Mouse (Mus musculus) forebrain, postnatal 0 days (tissue): Measurements from ENCODE around the gene Cel. TPM values are rescaled to one million over a fixed set of nuclear protein-coding genes. Genes with fewer than 3 reads are reported as not detected.

Source experiments
- ATAC-seq: fragments of 200-750 bp; cut with Nextera tagmentation; 2 replicates; pipeline ENCODE4 v1.8.0; 2017; ENCODE audit warnings: mild to moderate bottlenecking, moderate library complexity
- DNase-seq: peaks from one replicate; pipeline ENCODE4 v3.0.0-alpha.2; 2015
- H3K27ac ChIP-seq: fragments of 300-500 bp; sonication (generic); 2 replicates; pipeline ENCODE4 v1.5.1; 2014; ENCODE audit warnings: low read depth, mild to moderate bottlenecking, antibody characterized with exemption, low read length, moderate library complexity, mixed read lengths
- H3K27me3 ChIP-seq: fragments of 300-500 bp; sonication (generic); 2 replicates; pipeline ENCODE4 v1.6.1; 2014; ENCODE audit warnings: mild to moderate bottlenecking, low read length, mixed read lengths; ENCODE audit not compliant: insufficient read depth
- H3K36me3 ChIP-seq: fragments of 300-500 bp; sonication (generic); 2 replicates; pipeline ENCODE4 v1.6.1; 2014; ENCODE audit warnings: mild to moderate bottlenecking, moderate library complexity; ENCODE audit not compliant: insufficient read depth
- H3K4me1 ChIP-seq: fragments of 300-500 bp; sonication (generic); 2 replicates; pipeline ENCODE4 v1.6.1; 2014; ENCODE audit warnings: antibody characterized with exemption; ENCODE audit not compliant: insufficient read depth
- H3K4me2 ChIP-seq: fragments of 300-500 bp; sonication (generic); 2 replicates; pipeline ENCODE4 v1.6.1; 2014; ENCODE audit warnings: low read depth, mild to moderate bottlenecking, moderate library complexity
- H3K4me3 ChIP-seq: fragments of 300-500 bp; sonication (generic); 2 replicates; pipeline ENCODE4 v1.5.1; 2014; ENCODE audit warnings: low read depth, low read length, mixed read lengths
- H3K9ac ChIP-seq: fragments of 300-500 bp; sonication (generic); 2 replicates; pipeline ENCODE4 v1.6.1; 2014; ENCODE audit warnings: mild to moderate bottlenecking
- H3K9me3 ChIP-seq: fragments of 300-500 bp; sonication (generic); 2 replicates; pipeline ENCODE4 v1.6.1; 2016; ENCODE audit warnings: low read length
- CTCF ChIP-seq: sonication (generic); IDR thresholded peaks from 2 replicates; pipeline ENCODE4 v1.5.1; 2016; ENCODE audit warnings: antibody characterized with exemption, control low read depth, low read depth
- WGBS: fragments of 180-500 bp; shearing (Covaris S2); extraction: QIAGEN DNeasy Blood & Tissue Kit; methylation state at CpG from one replicate; pipeline ENCODE4 v1.1.7; 2014; 5-methylcytosine and 5-hydroxymethylcytosine counted together
- polyA plus RNA-seq: library from polyadenylated mRNA; unstranded; fragments of >200 nt; fragmentation: Nextera tagmentation; extraction: Ambion mirVana; gene quantifications from 2 replicates; pipeline ENCODE4 v1.2.1, GENCODE M21; 2015
- total RNA-seq: library from RNA; depleted of rRNA; stranded (reverse); fragments of >200 nt; gene quantifications from 2 replicates; pipeline ENCODE4 v1.2.3, GENCODE M21; 2014

Cel gene
- total and polyA plus RNA-seq, 2 experiments from 2014 or later, result not detected

DNA sequence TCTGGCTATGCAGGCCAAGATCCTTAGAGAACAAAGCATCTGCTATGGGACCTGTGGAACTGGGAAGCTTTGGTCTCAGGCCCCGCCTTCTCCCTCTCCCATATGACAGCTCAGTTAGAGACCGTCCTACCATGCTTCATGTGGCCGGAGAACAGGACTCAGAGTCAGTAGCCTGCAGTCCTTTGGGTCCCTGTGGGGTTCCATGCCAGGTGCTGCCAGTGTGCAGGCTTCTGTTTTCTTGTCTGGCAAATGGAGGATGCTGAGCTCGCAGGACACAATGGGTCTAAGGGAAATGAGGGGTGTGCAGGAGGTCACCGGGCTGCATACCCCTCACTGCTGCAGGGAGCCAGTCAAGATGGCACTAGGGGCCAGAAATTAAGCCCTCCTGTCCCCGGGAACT, 16.6 kb downstream of the Cel start:
- H3K9ac ChIP-seq, result no peak overlapping the region
- peaks cover 96% of the 10 kb centered on the region for H3K36me3 ChIP-seq
- no peaks in the 10 kb centered on the region for H3K9me3 ChIP-seq
- WGBS, result 83% methylated on average over 6 of the region's 6 CpGs
- no peaks in the 10 kb centered on the region for H3K27me3 ChIP-seq
- no peak overlapping the region for H3K27ac ChIP-seq
- H3K4me3 ChIP-seq, result no peak overlapping the region
- TF ChIP-seq CTCF, result no peak
- H3K4me2 ChIP-seq, result no peak overlapping the region
- ATAC-seq (no peak), DNase-seq (no peak)
- H3K4me1 ChIP-seq, result no peaks in the 10 kb centered on the region

DNA sequence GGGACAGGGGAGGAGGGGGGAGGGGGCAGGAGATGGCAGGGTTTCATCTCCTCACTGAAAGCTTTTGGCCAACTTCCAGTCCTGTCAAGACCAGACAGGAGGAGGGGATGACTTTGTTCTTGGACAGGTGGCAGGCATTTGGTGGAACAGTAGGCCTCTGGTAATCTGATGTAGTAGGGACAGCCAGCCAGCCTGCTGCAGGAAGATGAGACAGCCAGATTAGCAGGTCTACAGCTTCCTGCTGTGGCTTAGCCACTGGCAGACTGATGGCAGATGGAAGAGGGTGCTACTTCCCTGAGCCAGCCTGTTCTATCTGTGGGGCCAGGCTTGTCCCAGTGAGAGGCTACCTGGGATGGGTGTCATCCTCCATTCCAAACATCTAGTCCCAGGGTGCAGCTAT, 17.2 kb downstream of the Cel start:
- Histone ChIP-seq H3K4me1 (no peaks in the 10 kb centered on the region), H3K9ac (no peak overlapping the region), H3K27ac (0 out of 2 replicates have a peak overlapping the region, but pooled peaks have one; percentile 21), H3K36me3 (peaks cover 93% of the 10 kb centered on the region), H3K9me3 (no peaks in the 10 kb centered on the region), H3K27me3 (no peaks in the 10 kb centered on the region), H3K4me3 (no peak overlapping the region), H3K4me2 (no peak overlapping the region)
- no peak for ATAC-seq
- no peak for TF ChIP-seq CTCF
- DNase-seq, result no peak

DNA sequence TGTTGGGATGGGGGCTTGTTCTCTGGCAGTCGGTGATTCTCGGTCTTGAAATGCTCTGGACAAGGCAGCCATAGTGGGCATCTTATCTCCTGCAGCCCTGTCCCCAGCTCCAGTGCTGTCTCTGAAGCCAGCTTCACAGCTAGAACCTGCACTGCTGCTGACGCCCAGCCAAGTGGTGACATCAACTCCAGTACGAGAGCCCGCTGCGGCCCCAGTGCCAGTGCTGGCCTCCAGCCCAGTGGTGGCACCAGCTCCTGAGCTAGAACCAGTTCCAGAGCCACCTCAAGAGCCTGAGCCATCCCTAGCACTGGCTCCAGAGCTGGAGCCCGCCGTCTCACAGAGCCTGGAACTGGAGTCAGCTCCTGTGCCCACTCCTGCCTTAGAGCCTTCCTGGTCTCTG, 19.3 kb downstream of the Cel start:
- Histone ChIP-seq H3K27me3 (no peaks in the 10 kb centered on the region), H3K4me1 (peaks cover 8% of the 10 kb centered on the region), H3K4me2 (no peak overlapping the region), H3K4me3 (no peak overlapping the region), H3K9me3 (no peaks in the 10 kb centered on the region), H3K27ac (no peak overlapping the region), H3K36me3 (peaks cover 80% of the 10 kb centered on the region), H3K9ac (no peak overlapping the region)
- DNase-seq (no peak), ATAC-seq (no peak)
- TF ChIP-seq CTCF, result no peak
- WGBS, result 60% methylated on average over 8 of the region's 8 CpGs

DNA sequence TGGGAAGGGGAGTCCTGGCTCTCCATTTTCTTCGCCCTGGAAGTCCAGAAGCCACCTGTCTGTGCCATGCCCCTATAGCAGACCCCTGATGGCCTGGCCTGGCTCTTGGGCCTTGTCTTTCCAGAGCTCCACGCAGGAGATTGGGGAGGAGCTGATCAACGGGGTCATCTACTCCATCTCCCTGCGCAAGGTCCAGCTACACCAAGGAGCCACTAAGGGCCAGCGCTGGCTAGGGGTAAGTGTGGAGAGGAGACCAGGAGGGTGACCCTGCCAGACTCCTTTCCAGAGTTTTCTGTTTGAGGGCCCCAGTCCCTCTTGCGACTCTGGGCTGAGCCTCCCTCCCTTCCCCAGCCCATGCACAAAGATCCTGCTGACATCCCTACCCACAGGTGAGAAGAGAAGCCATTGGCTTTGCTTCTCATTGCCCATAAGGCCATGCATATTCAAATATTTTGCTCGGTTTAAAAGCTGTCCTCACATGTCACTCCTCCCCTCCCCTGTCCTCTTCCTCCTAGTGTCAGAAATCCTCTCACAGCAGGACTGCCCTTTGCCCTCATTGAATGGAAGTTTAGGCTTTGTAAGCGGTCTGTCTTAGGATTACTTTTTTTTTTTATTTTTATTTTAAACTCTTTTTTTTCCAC, 22.5 kb downstream of the Cel start:
- DNase-seq (no peak), ATAC-seq (no peak)
- no peak overlapping the region for H3K9ac ChIP-seq
- H3K36me3 ChIP-seq, result peaks cover 51% of the 10 kb centered on the region
- H3K4me2 ChIP-seq, result no peak overlapping the region
- H3K4me3 ChIP-seq, result no peak overlapping the region
- H3K9me3 ChIP-seq, result no peaks in the 10 kb centered on the region
- no peaks in the 10 kb centered on the region for H3K27me3 ChIP-seq
- no peak for TF ChIP-seq CTCF
- H3K27ac ChIP-seq, result no peak overlapping the region
- H3K4me1 ChIP-seq, result peaks cover 37% of the 10 kb centered on the region
- 82% methylated on average over 8 of the region's 8 CpGs for WGBS

DNA sequence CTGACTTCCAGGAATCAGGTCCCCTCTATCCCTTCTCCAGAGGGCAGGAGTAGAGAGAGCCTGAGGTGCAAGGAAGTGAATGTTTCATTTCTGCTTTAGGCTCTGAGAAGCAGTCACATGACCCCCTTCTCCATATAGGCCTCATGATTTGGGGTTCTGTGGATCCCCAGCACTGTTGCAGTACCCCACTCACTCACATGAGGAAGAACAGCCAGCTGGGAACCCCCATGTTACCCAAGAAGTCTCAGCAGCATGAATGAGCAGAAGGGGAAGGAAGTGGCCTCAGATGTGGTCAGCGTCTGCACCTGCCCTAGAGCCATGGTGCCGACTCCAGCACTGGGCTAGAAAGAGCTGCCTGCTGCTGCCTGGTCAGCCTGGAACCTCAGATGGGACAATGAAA, 23.3 kb downstream of the Cel start:
- peaks cover 43% of the 10 kb centered on the region for H3K4me1 ChIP-seq
- no peak for DNase-seq
- no peak overlapping the region for H3K9ac ChIP-seq
- peak overlapping the region; percentile 74; the same call in 1 of the 2 replicates for H3K27ac ChIP-seq
- peaks cover 43% of the 10 kb centered on the region for H3K36me3 ChIP-seq
- WGBS, result 91% methylated on average over 2 of the region's 2 CpGs
- no peak for TF ChIP-seq CTCF
- no peaks in the 10 kb centered on the region for H3K9me3 ChIP-seq
- no peak overlapping the region for H3K4me2 ChIP-seq
- no peaks in the 10 kb centered on the region for H3K27me3 ChIP-seq
- ATAC-seq, result no peak
- H3K4me3 ChIP-seq, result no peak overlapping the region

DNA sequence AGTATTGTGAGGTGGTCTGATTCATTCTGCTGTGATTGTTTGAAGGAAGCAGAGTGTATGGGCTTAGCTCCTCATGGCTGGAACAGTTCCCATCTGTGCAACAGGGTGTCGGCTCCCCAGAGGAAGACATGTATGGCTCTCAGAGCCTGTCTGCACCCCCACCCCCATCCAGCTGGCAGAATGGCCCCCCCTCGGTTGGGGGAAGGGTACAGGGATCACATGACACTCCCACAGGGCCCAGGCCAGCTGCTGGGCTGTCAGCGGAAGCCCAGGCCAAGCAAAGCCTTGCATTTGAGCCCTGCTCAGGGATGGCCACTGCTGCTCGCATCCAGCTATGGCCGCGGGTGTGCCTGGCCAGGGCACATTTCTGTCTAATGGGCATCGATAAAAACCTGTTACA, 24.0 kb downstream of the Cel start:
- no peak overlapping the region for H3K4me2 ChIP-seq
- peak overlapping the region; percentile 74 for H3K27ac ChIP-seq
- no peak for TF ChIP-seq CTCF
- DNase-seq (peak; percentile 57), ATAC-seq (peak; percentile 52)
- H3K4me1 ChIP-seq, result peaks cover 50% of the 10 kb centered on the region
- H3K9ac ChIP-seq, result no peak overlapping the region
- H3K27me3 ChIP-seq, result no peaks in the 10 kb centered on the region
- H3K4me3 ChIP-seq, result no peak overlapping the region
- no peaks in the 10 kb centered on the region for H3K9me3 ChIP-seq
- WGBS, result 35% methylated on average over 7 of the region's 7 CpGs
- H3K36me3 ChIP-seq, result peaks cover 36% of the 10 kb centered on the region

DNA sequence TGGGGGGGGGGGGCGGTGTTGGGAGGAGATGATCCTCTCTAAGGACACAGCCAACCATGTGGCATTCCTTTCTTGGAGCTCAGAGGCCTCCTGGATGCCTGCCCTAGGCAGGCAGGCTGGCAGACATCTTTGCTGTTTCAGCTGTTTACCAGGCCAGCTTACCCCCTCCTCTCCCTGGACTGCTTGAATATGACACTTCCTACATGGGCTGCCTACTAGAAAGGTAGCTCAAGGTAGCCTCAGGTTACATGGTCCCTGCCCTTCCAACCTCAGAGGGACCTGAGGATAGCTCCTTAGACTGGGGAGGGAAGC, 24.4 kb downstream of the Cel start:
- H3K4me2 ChIP-seq, result no peak overlapping the region
- ATAC-seq, result peak; percentile 16; the same call in 1 of the 2 replicates

More for the DNA sequence above, 24.4 kb downstream of the Cel start:
- Histone ChIP-seq H3K9me3 (no peaks in the 10 kb centered on the region), H3K9ac (no peak overlapping the region), H3K4me1 (peaks cover 54% of the 10 kb centered on the region), H3K27me3 (no peaks in the 10 kb centered on the region), H3K27ac (peak overlapping the region; percentile 74), H3K36me3 (peaks cover 32% of the 10 kb centered on the region), H3K4me3 (no peak overlapping the region)
- WGBS, result 27% methylated on average over 1 of the region's 1 CpGs
- peak; percentile 47 for DNase-seq
- TF ChIP-seq CTCF, result no peak
